Mouse (Mus musculus) midbrain, embryonic 10.5 days (tissue): ENCODE measurements around the gene Dlk2. TPM values are rescaled to one million over a fixed set of nuclear protein-coding genes. Genes with fewer than 3 reads are reported as not detected.
A peak's percentile ranks its signal among the peaks of the same experiment; 100 is the strongest.

Experiments used
- DNase-seq: peaks from one replicate; pipeline ENCODE4 v3.0.0-alpha.2; 2017; ENCODE audit warnings: low spot score
- H3K27ac ChIP-seq: fragments of 300-500 bp; sonication (generic); replicated peaks from 2 replicates; pipeline ENCODE4 v1.5.1; 2016; ENCODE audit warnings: mild to moderate bottlenecking
- H3K27me3 ChIP-seq: fragments of 300-500 bp; sonication (generic); 2 replicates; pipeline ENCODE4 v1.6.1; 2016; ENCODE audit warnings: low read depth, mild to moderate bottlenecking; ENCODE audit not compliant: poor library complexity, severe bottlenecking
- H3K36me3 ChIP-seq: fragments of 300-500 bp; sonication (generic); 2 replicates; pipeline ENCODE4 v1.6.1; 2016; ENCODE audit warnings: mild to moderate bottlenecking, moderate library complexity
- H3K4me1 ChIP-seq: fragments of 300-500 bp; sonication (generic); 2 replicates; pipeline ENCODE4 v1.6.1; 2016
- H3K4me3 ChIP-seq: fragments of 300-500 bp; sonication (generic); 2 replicates; pipeline ENCODE4 v1.5.1; 2016; ENCODE audit warnings: mild to moderate bottlenecking, moderate library complexity
- H3K9me3 ChIP-seq: fragments of 300-500 bp; sonication (generic); replicated peaks from 2 replicates; pipeline ENCODE4 v1.6.1; 2016; ENCODE audit warnings: mild to moderate bottlenecking
- WGBS: fragments of 180-500 bp; shearing (Covaris S2); methylation state at CpG from one replicate; pipeline ENCODE4 v1.1.7; 2016; 5-methylcytosine and 5-hydroxymethylcytosine counted together
- polyA plus RNA-seq: library from polyadenylated mRNA; unstranded; fragments of >200 nt; fragmentation: Nextera tagmentation; extraction: Ambion mirVana; gene quantifications from 2 replicates; pipeline ENCODE4 v1.2.1, GENCODE M21; 2016

Dlk2 gene
- polyA plus RNA-seq, 1 experiment from 2014 or later: 0.68 TPM

DNA sequence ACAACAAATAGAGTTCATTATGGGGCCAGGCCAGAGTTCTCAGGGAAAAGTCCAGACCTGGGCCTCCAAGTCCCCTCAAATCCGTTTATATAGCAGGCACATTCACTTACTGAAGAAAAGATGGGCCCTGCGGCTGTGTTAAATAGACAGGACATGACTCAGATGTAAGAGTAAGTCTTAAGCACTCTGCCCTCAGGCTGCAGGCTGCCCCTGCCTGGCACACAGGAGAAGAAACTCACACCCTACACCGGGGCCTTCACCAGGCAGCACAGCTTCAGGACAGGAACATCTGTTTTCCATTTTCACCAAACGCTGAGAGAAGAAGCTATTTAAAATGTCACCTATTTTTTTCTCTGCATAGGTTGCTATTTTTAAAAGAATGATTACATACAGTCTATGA is 19.6 kb upstream of the Dlk2 start:
- Histone ChIP-seq H3K27me3 (no peaks in the 10 kb centered on the region), H3K36me3 (peaks cover 82% of the 10 kb centered on the region), H3K9me3 (no peaks in the 10 kb centered on the region), H3K27ac (no peak overlapping the region), H3K4me1 (peaks cover 19% of the 10 kb centered on the region), H3K4me3 (no peak overlapping the region)
- no peak for DNase-seq
- 77% methylated on average over 4 of the region's 4 CpGs for WGBS

DNA sequence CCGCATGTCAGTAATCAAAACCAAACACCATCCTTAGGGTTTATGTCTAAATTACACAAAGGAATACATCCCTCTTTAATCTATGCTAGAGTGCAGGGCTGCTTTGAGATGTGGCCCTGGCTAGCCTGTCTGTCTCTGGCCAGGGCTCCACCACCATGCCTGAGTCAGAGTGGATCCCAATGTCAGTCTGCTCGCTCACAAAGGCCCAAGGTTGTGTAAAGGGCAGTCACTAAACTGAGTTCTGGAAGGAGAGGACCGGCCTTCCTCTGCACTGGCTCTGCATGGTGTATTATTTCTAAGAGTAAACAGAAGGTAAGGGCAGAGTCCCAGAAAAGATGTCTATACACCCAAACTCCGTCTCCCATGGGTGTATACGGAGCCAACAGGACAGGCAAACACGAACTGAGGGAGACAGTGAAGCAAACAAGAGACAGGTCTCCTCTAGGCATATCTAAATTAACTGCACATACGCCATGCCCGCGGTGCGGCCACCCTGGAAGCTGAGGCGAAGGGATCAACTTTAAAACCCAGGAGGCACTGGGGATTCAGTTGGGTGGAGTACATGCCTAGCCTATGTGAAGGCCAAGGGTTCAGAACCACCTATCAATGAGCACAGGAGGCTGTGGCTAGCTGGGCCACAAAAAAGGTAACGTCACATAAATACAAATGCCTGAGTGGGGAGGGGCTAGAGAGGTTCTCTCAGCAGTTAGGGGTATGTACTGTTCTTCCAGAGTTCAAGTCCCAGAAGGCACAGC is 19.0 kb upstream of the Dlk2 start:
- H3K4me3 ChIP-seq: no peak overlapping the region
- H3K27me3 ChIP-seq: no peaks in the 10 kb centered on the region
- no peak for DNase-seq
- H3K4me1 ChIP-seq: peaks cover 22% of the 10 kb centered on the region
- 86% methylated on average over 12 of the region's 12 CpGs for WGBS
- no peak overlapping the region for H3K27ac ChIP-seq
- H3K36me3 ChIP-seq: peaks cover 76% of the 10 kb centered on the region
- H3K9me3 ChIP-seq: no peaks in the 10 kb centered on the region

DNA sequence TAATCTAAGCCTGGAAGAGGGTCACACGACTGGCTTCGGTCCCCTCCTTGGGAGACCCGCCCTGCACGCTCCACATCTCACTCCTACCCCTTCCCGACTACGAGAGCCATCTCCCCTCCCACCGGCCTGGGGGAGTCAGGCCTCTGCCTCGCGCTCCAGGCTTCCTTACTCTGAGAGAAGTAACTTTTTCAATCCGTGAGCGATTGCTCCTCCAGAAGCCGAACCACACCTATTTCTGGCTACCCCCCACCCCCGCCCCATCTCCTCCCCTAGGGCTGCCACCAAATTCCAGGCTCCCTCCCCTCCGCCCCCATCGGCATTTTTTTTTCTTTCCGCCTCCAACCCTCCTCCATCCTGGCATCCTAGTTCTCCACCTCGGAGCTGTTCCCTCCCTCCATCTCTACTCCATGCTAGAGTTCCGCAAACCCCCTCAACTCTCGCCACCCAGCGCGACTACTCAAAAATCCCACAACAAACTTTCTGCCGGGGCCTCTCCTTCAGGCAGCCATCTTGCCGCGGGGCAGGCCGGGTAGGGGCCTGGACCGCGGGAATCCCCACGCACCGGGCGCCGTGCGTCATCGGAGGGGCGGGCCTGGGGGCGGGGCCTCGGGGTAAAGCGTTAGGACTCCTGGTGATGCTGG is 14.6 kb upstream of the Dlk2 start, which contains the start of gene Tjap1:
Gene Tjap1 (minus strand): TSS at position 544 of the 641 bp plus-strand sequence.
- Histone ChIP-seq H3K4me3 (peak within 1 kb of the TSS; percentile 76), H3K9me3 (no peaks in the 10 kb centered on the region), H3K27ac (peak within 1 kb of the TSS; percentile 92), H3K27me3 (no peaks in the 10 kb centered on the region), H3K4me1 (peaks cover 31% of the 10 kb centered on the region), H3K36me3 (peaks cover 35% of the 10 kb centered on the region)
- under 1% methylated on average over 37 of the region's 37 CpGs for WGBS
- peak; percentile 92 for DNase-seq

DNA sequence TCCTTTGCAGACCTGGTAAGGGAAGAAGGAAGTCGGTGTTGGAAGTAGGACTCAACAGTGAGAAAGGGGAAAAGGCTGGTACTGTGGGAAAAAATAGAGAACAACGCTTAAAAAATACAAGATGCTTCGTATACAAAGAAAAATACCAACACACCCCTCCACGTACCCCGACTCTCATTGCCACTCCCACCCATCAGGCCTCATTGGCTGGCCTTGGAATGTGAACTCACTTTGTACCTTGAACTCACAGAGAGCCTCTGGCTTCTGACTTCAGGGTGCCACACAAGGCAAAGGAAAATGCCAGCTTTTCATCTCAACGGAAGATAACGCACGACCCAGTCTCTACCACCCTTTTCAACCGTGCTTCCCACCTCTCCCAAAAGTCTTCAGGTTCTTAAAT is 14.1 kb upstream of the Dlk2 start:
- no peak for DNase-seq
- peak overlapping the region; percentile 76 for H3K4me3 ChIP-seq
- H3K4me1 ChIP-seq: peaks cover 35% of the 10 kb centered on the region
- 21% methylated on average over 9 of the region's 9 CpGs for WGBS
- H3K27me3 ChIP-seq: no peaks in the 10 kb centered on the region
- H3K27ac ChIP-seq: peak overlapping the region; percentile 92
- no peaks in the 10 kb centered on the region for H3K9me3 ChIP-seq
- peaks cover 30% of the 10 kb centered on the region for H3K36me3 ChIP-seq

DNA sequence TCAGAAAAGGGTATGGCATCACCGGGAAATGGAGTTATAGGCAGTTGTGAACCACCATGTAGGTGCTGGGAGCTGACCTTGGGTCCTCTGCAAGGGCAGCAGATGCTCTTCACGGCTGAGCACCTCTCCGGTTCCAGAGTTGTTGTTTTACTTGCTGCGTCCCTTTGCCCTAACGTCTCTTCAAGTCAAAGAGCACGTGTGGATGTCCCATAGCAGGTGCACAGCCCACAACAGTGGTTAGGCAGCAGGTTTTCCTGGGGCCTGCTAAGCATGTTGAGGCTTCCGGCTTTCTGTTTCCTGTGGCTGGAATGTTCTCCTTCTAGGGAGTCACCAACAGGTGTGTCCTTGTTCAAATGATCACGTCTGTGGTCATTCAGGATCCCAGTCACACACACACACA is 13.3 kb upstream of the Dlk2 start:
- Histone ChIP-seq H3K27me3 (no peaks in the 10 kb centered on the region), H3K36me3 (peaks cover 22% of the 10 kb centered on the region), H3K4me1 (peaks cover 35% of the 10 kb centered on the region), H3K4me3 (no peak overlapping the region), H3K27ac (no peak overlapping the region), H3K9me3 (no peaks in the 10 kb centered on the region)
- 90% methylated on average over 8 of the region's 8 CpGs for WGBS
- DNase-seq: no peak

DNA sequence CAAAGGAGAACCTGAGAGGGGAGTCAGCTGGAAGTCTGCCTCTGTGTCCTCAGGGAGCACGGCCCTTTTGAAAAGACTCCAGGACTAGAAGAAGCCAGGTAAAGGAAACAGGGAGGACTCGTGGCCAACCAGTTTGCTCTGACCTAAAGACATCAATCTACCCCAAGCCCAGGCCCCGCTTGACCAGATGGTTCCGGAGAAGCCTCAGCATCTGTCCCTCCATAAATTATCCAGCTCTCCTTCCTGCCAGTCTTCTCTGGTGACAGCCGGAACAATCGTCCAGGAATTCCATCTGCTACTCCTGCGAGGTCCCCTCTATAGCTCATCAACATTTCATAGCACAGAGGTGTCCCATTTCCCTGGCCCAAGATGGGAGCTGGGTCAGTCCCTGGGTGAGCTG is 12.6 kb upstream of the Dlk2 start:
- Histone ChIP-seq H3K27me3 (no peaks in the 10 kb centered on the region), H3K36me3 (peaks cover 15% of the 10 kb centered on the region), H3K4me1 (peaks cover 35% of the 10 kb centered on the region), H3K4me3 (no peak overlapping the region), H3K9me3 (no peaks in the 10 kb centered on the region), H3K27ac (no peak overlapping the region)
- no peak for DNase-seq
- 70% methylated on average over 7 of the region's 7 CpGs for WGBS

DNA sequence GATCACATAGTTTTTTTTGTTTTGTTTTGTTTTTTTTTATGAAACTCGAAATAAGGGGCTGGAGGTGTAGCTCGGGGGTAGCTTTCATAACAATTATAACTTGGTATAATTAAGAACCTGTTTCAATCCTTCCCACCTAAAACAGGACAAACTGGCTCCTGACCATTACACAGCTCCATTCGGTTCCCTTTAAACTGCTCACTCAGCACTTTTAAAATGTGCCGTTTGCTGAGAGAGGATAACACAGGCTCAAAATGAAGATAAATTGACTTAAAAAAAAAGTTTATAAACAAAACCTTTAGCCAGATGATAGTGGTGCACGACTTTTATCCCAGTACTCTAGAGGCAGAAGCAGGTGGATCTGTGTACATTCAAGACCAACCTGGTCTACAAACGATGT is 11.8 kb upstream of the Dlk2 start:
- Histone ChIP-seq H3K27me3 (no peaks in the 10 kb centered on the region), H3K36me3 (peaks cover 7% of the 10 kb centered on the region), H3K4me3 (no peak overlapping the region), H3K27ac (no peak overlapping the region), H3K4me1 (peaks cover 35% of the 10 kb centered on the region), H3K9me3 (no peaks in the 10 kb centered on the region)
- WGBS: 81% methylated on average over 6 of the region's 6 CpGs
- no peak for DNase-seq

DNA sequence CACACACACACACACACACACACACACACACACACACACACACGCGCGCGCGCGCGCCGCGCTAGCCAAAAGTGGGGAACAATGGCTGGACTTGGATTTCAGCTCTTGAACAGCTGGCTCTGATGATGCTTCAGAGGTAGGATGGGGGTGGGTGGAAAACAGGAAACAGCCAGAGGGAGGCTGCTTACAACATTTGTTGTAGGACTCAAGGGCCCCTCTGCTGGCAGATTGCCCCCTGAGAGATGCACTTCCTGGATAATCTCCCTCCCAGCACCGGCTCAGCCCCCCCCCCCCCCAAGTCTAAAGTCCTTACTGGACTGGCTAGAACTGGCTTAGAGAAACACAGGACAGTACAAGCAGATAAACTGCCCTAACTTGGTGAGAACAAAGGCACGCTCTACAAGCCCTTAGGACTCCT is 9.5 kb upstream of the Dlk2 start:
- 70% methylated on average over 11 of the region's 11 CpGs for WGBS
- H3K4me3 ChIP-seq: no peak overlapping the region
- 0 out of 2 replicates have a peak overlapping the region, but pooled peaks have one; percentile 28 for H3K27ac ChIP-seq

DNA sequence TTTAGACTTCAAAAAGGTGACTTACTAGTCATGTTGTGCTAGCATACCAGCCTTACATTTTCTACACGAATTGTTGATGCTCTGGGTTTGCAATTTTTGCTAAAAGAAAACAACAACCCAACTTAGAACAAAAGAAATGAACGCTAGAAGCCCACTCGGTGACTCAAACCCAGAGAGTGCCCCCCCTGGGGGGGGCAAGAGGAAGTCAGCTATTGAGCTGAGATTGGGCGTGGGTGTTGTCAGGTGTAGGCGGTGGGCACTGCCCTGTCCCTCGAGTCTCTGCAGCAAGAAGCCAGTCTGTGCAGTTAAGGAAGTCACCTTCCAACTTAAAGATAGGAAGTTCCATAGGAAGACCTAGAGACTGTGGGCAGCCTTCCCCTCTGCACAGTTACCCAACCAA is 620 bp upstream of the Dlk2 start:
- Histone ChIP-seq H3K36me3 (no peaks in the 10 kb centered on the region), H3K4me1 (peaks cover 25% of the 10 kb centered on the region), H3K27me3 (peaks cover 81% of the 10 kb centered on the region), H3K4me3 (no peak overlapping the region), H3K9me3 (no peaks in the 10 kb centered on the region), H3K27ac (no peak overlapping the region)
- no peak for DNase-seq
- WGBS: 52% methylated on average over 6 of the region's 6 CpGs

More for the DNA sequence above, 9.5 kb upstream of the Dlk2 start:
- Histone ChIP-seq H3K36me3 (no peaks in the 10 kb centered on the region), H3K4me1 (peaks cover 16% of the 10 kb centered on the region), H3K9me3 (no peaks in the 10 kb centered on the region), H3K27me3 (no peaks in the 10 kb centered on the region)
- DNase-seq: no peak

DNA sequence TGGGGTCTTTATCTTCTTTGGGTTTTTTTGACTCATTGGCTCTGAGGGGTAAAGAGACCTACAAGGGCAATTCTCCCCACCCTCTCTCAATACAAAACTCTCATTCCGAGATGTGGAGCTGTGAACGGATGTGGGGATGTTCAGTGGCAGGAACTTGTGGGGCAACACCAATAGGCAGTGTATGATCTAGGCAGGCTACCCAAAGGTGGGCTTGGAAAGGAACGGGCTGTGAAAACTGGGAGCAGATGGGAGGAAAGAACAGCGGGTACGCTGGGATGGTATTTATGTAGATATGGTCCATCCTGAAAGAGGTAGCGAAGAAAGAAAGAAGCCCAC is 225 bp upstream of the Dlk2 start:
- Histone ChIP-seq H3K36me3 (no peaks in the 10 kb centered on the region), H3K4me1 (peaks cover 25% of the 10 kb centered on the region), H3K27ac (no peak overlapping the region), H3K9me3 (no peaks in the 10 kb centered on the region), H3K27me3 (peaks cover 81% of the 10 kb centered on the region), H3K4me3 (peak overlapping the region; percentile 71)
- 19% methylated on average over 6 of the region's 6 CpGs for WGBS
- DNase-seq: no peak

DNA sequence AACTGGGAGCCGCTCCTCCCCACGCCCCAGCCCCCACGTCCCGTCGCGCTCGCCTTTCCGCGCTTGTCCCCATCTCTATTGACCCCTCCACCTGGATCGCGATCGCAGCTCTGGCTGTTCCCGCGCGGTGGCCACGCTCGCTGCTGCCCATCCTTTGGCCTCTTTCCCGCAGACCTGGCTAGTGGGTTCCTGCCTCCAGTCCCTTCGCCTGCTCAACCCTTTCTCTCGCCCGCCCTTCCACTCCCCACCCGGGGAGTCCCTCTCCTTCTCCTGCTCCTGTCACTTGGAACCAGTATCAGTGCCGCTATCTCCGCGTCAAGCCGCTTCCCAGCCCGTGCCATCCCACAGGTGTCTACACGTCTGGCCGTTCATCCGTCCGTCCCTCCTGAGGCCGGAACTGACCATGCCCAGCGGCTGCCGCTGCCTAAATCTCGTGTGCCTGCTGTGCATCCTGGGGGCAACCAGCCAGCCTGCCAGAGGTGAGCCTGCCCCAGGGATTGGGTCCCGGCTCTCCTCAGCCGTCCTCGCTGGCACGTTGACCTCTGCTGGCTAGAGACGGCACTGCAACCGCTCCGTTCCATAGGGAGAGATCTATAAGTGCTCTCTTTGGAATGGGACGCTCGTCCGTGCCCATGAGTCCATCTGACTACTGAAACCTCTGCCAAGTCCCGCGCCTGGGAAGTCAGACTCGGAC is 1.1 kb downstream of the Dlk2 start:
- peaks cover 25% of the 10 kb centered on the region for H3K4me1 ChIP-seq
- peak overlapping the region; percentile 63; the same call in 1 of the 2 replicates for H3K27ac ChIP-seq
- H3K4me3 ChIP-seq: peak overlapping the region; percentile 71
- H3K27me3 ChIP-seq: peaks cover 75% of the 10 kb centered on the region
- no peaks in the 10 kb centered on the region for H3K36me3 ChIP-seq
- H3K9me3 ChIP-seq: no peaks in the 10 kb centered on the region
- peak; percentile 91 for DNase-seq
- under 1% methylated on average over 48 of the region's 48 CpGs for WGBS

DNA sequence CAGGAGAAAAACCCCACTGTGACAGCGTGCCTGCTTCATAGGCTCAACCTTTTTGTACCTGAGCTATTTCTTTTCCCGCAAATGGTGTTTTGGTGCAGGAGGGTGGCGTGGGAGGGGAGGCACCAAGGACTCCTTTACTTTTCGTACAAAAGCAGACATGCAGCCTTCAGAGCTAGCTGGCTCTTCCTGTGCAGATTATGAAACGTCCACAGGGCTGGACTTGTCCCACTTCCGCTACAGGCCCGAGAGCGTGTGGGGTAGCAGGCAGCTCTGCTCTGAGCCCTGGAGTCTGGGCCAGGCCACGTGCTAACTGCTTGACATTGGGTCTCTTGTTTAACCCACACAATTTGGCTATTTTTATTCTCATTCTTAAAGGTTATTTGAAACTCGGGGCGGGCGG is 4.7 kb downstream of the Dlk2 start:
- DNase-seq: no peak
- H3K27me3 ChIP-seq: peaks cover 40% of the 10 kb centered on the region
- peaks cover 22% of the 10 kb centered on the region for H3K36me3 ChIP-seq
- WGBS: 86% methylated on average over 12 of the region's 12 CpGs
- no peak overlapping the region for H3K27ac ChIP-seq
- H3K4me3 ChIP-seq: no peak overlapping the region
- peaks cover 25% of the 10 kb centered on the region for H3K4me1 ChIP-seq
- H3K9me3 ChIP-seq: no peaks in the 10 kb centered on the region

DNA sequence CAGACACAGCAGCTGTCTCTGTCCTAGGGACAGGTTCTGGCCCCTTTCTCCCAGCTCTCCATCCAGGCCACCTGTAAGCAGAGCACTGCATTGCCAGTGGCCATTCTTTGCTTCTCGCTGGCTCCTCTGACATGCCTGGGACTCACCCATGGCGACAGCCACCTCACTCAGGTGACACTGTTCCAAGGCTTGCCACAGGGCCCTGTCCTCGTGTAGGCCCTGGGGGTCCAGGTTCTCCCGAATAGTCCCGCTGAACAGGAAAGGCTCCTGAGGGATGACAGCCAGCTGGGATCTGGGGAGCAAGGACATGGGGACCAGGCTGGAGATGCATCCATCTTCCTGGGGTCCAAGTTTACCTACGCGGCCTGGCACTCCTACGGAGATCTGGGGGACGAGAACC is 7.0 kb downstream of the Dlk2 start:
- 92% methylated on average over 9 of the region's 9 CpGs for WGBS
- Histone ChIP-seq H3K4me1 (peaks cover 3% of the 10 kb centered on the region), H3K36me3 (peaks cover 23% of the 10 kb centered on the region), H3K4me3 (no peak overlapping the region), H3K27ac (no peak overlapping the region), H3K27me3 (peaks cover 17% of the 10 kb centered on the region), H3K9me3 (no peaks in the 10 kb centered on the region)
- DNase-seq: no peak
